Mouse (Mus musculus) small intestine, adult 2 months (tissue): ENCODE data around the gene Ascl5.

Experiments
- CTCF ChIP-seq: fragments of 200-500 bp; IDR thresholded peaks from 2 replicates; pipeline ENCODE4 v1.5.1; 2012; ENCODE audit warnings: low read depth, mild to moderate bottlenecking, control low read depth, inconsistent platforms, low read length, moderate library complexity, mixed read lengths; ENCODE audit not compliant: insufficient replicate concordance, insufficient read length; ENCODE audit errors: extremely low read depth
- POLR2A ChIP-seq: fragments of 200-500 bp; IDR thresholded peaks from 2 replicates; pipeline ENCODE4 v1.6.1; 2012; ENCODE audit warnings: low read depth, mild to moderate bottlenecking, control low read depth, inconsistent platforms, low read length, moderate library complexity

- TF ChIP-seq CTCF = no peak
- TF ChIP-seq POLR2A = no peak
These were observed 2.7 kb upstream of the Ascl5 start for GRCm38 (mm10) chr1:136047894-136048293.
